Mouse (Mus musculus): ENCODE data around the gene Atp5s. TPM values are rescaled to one million over a fixed set of nuclear protein-coding genes. Genes with fewer than 3 reads are reported as not detected.

Atp5s gene
- total and polyA plus RNA-seq, 2 experiments = 8.6 to 9.9 TPM

DNA sequence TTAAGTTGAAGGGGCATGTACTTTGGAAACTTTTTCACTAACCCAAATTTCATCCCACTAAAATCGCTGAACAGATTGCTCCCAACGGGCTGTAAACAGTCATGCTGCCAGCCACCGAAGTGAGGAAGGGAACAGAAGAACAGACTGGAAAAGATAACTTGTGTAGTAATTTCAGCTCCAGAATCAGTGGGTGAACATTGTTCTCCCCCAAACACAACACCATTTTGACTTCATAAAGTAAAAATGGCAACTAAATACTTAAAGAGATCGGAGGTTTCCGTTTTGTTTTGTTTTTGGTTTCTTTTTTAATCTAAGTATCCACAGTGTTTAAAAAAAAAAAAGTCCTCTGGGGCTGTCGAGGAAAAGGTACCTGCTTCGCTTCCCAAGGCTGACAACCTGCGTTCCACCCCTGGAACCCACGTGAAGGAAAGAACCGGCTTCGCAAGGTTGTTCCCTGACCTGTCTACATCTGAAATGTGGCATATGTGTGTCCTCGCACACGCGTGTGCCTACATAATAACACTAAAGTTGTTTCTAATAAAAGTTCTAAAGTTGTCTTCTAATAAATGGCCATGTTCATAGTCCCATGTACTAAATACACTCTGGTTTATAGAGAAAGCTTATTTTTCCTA lies 41.8 kb upstream of the Atp5s start:
- Histone ChIP-seq H3K79me2 (ENCODE audit: control insufficient read depth, insufficient read depth, low read length) (peaks cover 14% of the 10 kb centered on the region), H3K36me3 (ENCODE audit: control insufficient read depth, insufficient read depth, low read length) (no peaks in the 10 kb centered on the region), H3K4me3 (ENCODE audit: insufficient read depth, low read depth, low read length) (peak overlapping the region; percentile 16; the same call in 1 of the 2 replicates), H3K9ac (ENCODE audit: low read depth, low read length) (no peak overlapping the region), H3K27me3 (ENCODE audit: control insufficient read depth, insufficient read depth, low read length) (no peaks in the 10 kb centered on the region), H3K27ac (replicated peaks; ENCODE audit: insufficient read depth, low read depth, low read length) (peak overlapping the region; percentile 37; the same call in 1 of the 2 replicates), H3K4me1 (ENCODE audit: control insufficient read depth, insufficient read depth, low read length) (peaks cover 17% of the 10 kb centered on the region)
- WGBS = 20% methylated on average over 14 of the region's 14 CpGs
- TF ChIP-seq CTCF (IDR thresholded peaks at IDR 0.05; ENCODE audit: low read depth, low read length) = no peak
- no peak for TF ChIP-seq POLR2A (IDR thresholded peaks at IDR 0.05; ENCODE audit: extremely low read depth, insufficient read depth, low read length)
- DNase-seq (ENCODE audit: extremely low read depth, low read depth, low spot score) = peak; percentile 53

DNA sequence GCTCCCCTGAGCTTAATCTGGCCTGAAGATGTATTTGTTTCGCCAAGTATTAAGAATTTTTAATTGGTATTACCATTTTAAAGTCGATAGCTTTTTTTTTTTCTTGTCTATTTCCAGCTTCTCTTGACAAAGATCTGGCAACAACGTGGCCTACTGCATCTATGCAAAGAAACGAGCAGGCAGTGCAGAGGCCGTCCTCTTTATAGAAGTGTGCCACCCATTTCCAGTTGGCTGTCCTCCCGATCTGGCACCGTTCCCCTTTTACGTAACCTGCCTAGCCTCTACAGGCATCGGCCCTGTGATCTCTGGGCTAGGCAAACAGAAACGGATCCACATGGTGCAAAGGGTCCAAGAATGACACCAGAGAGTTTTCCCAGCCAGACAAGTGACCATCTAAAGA lies 41.2 kb upstream of the Atp5s start:
- Histone ChIP-seq H3K27ac (replicated peaks; ENCODE audit: insufficient read depth, low read depth, low read length) (no peak overlapping the region), H3K27me3 (ENCODE audit: control insufficient read depth, insufficient read depth, low read length) (no peaks in the 10 kb centered on the region), H3K4me1 (ENCODE audit: control insufficient read depth, insufficient read depth, low read length) (peaks cover 14% of the 10 kb centered on the region), H3K79me2 (ENCODE audit: control insufficient read depth, insufficient read depth, low read length) (peaks cover 11% of the 10 kb centered on the region), H3K4me3 (ENCODE audit: insufficient read depth, low read depth, low read length) (no peak overlapping the region), H3K9ac (ENCODE audit: low read depth, low read length) (no peak overlapping the region), H3K36me3 (ENCODE audit: control insufficient read depth, insufficient read depth, low read length) (no peaks in the 10 kb centered on the region)
- WGBS = 4% methylated on average over 10 of the region's 10 CpGs
- no peak for TF ChIP-seq POLR2A (IDR thresholded peaks at IDR 0.05; ENCODE audit: extremely low read depth, insufficient read depth, low read length)
- peak; percentile 98 for DNase-seq (ENCODE audit: extremely low read depth, low read depth, low spot score)

DNA sequence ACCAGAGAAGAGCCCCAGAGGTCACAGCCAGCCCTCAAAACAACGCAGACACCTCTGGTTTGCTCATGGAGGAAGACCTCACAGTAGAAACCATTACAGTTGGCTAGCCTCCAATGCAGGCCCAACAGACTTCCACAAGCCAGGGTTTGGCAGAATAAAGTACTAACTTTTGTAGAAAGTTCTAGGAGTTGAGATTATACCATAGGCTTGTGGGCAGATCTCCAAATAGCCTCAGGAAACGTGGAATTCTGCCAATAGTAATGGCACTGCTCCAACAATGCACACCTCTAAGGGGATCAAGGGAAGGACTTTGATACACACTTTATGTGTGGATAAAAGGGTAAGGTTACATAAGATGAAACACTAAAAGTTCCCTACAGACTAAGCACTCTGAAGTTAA lies 36.4 kb upstream of the Atp5s start:
- Histone ChIP-seq H3K4me3 (ENCODE audit: insufficient read depth, low read depth, low read length) (no peak overlapping the region), H3K27me3 (ENCODE audit: control insufficient read depth, insufficient read depth, low read length) (no peaks in the 10 kb centered on the region), H3K36me3 (ENCODE audit: control insufficient read depth, insufficient read depth, low read length) (peaks cover 11% of the 10 kb centered on the region), H3K79me2 (ENCODE audit: control insufficient read depth, insufficient read depth, low read length) (no peaks in the 10 kb centered on the region), H3K9ac (ENCODE audit: low read depth, low read length) (no peak overlapping the region), H3K4me1 (ENCODE audit: control insufficient read depth, insufficient read depth, low read length) (no peaks in the 10 kb centered on the region), H3K27ac (replicated peaks; ENCODE audit: insufficient read depth, low read depth, low read length) (no peak overlapping the region)
- 14% methylated on average over 2 of the region's 2 CpGs for WGBS
- no peak for DNase-seq (ENCODE audit: extremely low read depth, low read depth, low spot score)
- TF ChIP-seq CTCF (IDR thresholded peaks at IDR 0.05; ENCODE audit: low read depth, low read length) (no peak), POLR2A (IDR thresholded peaks at IDR 0.05; ENCODE audit: extremely low read depth, insufficient read depth, low read length) (no peak)

DNA sequence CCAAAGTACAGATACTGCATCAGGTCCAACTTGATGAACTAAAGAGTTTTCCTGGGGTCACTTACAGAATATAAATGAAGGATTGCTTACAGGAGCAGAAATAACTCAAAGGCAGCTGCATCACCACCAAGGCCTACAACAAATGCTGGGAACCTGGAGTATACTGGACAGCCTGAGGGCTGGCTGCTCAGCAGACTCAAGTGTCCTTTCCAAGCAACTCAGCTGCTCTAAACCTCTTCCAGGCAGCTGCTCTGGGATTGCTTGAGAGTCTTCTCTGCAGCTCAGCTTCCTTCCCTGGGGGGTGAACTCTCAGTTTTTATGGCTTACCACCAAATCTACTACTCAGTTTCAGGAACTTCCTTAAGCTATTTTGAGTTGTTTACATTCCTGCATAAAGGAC lies 35.7 kb upstream of the Atp5s start:
- H3K9ac ChIP-seq (ENCODE audit: low read depth, low read length) = no peak overlapping the region

DNA sequence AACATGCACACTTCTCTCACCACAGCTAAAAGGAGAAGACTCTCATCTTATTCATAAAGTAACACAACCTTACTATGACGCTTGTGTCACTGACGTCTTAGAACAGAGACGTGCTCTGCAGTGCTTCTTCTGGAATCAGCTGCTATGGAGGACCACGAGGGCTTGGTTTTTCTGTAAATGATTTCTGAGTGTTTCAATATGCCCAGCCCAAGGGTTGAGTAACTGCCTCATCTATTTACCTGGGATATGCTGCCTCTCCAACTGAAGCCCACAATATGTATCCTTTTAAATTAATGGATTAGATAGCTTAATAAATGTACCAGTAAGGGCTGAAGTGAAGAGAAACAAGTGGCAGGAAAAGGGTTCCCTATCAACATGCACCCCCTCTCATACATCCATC lies 34.0 kb upstream of the Atp5s start:
- no peak overlapping the region for H3K27ac ChIP-seq (replicated peaks; ENCODE audit: insufficient read depth, low read depth, low read length)
- WGBS = 66% methylated on average over 4 of the region's 4 CpGs
- H3K27me3 ChIP-seq (ENCODE audit: control insufficient read depth, insufficient read depth, low read length) = no peaks in the 10 kb centered on the region
- H3K9ac ChIP-seq (ENCODE audit: low read depth, low read length) = no peak overlapping the region
- H3K4me3 ChIP-seq (ENCODE audit: insufficient read depth, low read depth, low read length) = no peak overlapping the region
- no peaks in the 10 kb centered on the region for H3K79me2 ChIP-seq (ENCODE audit: control insufficient read depth, insufficient read depth, low read length)
- no peaks in the 10 kb centered on the region for H3K4me1 ChIP-seq (ENCODE audit: control insufficient read depth, insufficient read depth, low read length)
- TF ChIP-seq POLR2A (IDR thresholded peaks at IDR 0.05; ENCODE audit: extremely low read depth, insufficient read depth, low read length) (no peak), CTCF (IDR thresholded peaks at IDR 0.05; ENCODE audit: low read depth, low read length) (no peak)
- H3K36me3 ChIP-seq (ENCODE audit: control insufficient read depth, insufficient read depth, low read length) = peaks cover 16% of the 10 kb centered on the region
- no peak for DNase-seq (ENCODE audit: extremely low read depth, low read depth, low spot score)

More for the DNA sequence above, 35.7 kb upstream of the Atp5s start:
- Histone ChIP-seq H3K79me2 (ENCODE audit: control insufficient read depth, insufficient read depth, low read length) (no peaks in the 10 kb centered on the region), H3K27me3 (ENCODE audit: control insufficient read depth, insufficient read depth, low read length) (no peaks in the 10 kb centered on the region), H3K36me3 (ENCODE audit: control insufficient read depth, insufficient read depth, low read length) (peaks cover 13% of the 10 kb centered on the region), H3K4me3 (ENCODE audit: insufficient read depth, low read depth, low read length) (no peak overlapping the region), H3K27ac (replicated peaks; ENCODE audit: insufficient read depth, low read depth, low read length) (no peak overlapping the region), H3K4me1 (ENCODE audit: control insufficient read depth, insufficient read depth, low read length) (no peaks in the 10 kb centered on the region)
- TF ChIP-seq POLR2A (IDR thresholded peaks at IDR 0.05; ENCODE audit: extremely low read depth, insufficient read depth, low read length) = no peak
- TF ChIP-seq CTCF (IDR thresholded peaks at IDR 0.05; ENCODE audit: low read depth, low read length) = no peak
- DNase-seq (ENCODE audit: extremely low read depth, low read depth, low spot score) = no peak

DNA sequence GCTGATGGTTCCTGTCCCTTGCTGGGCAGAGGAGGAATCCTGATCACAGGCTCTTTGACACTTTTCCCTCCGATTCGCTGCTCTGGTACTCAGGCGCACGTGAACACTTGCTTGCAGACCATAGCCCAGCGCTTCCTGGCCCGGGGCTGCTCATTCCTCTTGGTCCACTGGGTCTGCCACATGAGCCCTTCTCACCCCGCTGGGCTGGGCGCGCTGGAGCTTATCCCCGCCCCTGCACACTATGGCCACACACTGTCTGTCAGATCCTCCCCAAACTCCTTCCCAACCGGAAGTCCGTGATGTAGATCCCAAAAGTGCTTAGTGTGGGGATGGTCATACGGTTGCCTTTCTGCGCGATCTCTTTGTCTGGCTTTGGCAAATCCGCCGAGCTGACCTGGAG lies 31.3 kb upstream of the Atp5s start:
- no peak overlapping the region for H3K27ac ChIP-seq (replicated peaks; ENCODE audit: insufficient read depth, low read depth, low read length)
- no peaks in the 10 kb centered on the region for H3K79me2 ChIP-seq (ENCODE audit: control insufficient read depth, insufficient read depth, low read length)
- H3K9ac ChIP-seq (ENCODE audit: low read depth, low read length) = no peak overlapping the region
- H3K27me3 ChIP-seq (ENCODE audit: control insufficient read depth, insufficient read depth, low read length) = no peaks in the 10 kb centered on the region
- no peak for TF ChIP-seq CTCF (IDR thresholded peaks at IDR 0.05; ENCODE audit: low read depth, low read length)
- no peak for TF ChIP-seq POLR2A (IDR thresholded peaks at IDR 0.05; ENCODE audit: extremely low read depth, insufficient read depth, low read length)
- no peak overlapping the region for H3K4me3 ChIP-seq (ENCODE audit: insufficient read depth, low read depth, low read length)
- DNase-seq (ENCODE audit: extremely low read depth, low read depth, low spot score) = no peak
- 95% methylated on average over 17 of the region's 17 CpGs for WGBS
- peaks cover 22% of the 10 kb centered on the region for H3K36me3 ChIP-seq (ENCODE audit: control insufficient read depth, insufficient read depth, low read length)
- peaks cover 3% of the 10 kb centered on the region; the same call in 1 of the 2 replicates for H3K4me1 ChIP-seq (ENCODE audit: control insufficient read depth, insufficient read depth, low read length)

Data from liver, adult 2 months (tissue).